Mouse (Mus musculus) spleen, adult 12 weeks (tissue): ENCODE results near the gene Apol10a.
"Not testable (repeated sequence)": the region's sequence is repeated elsewhere in the genome, so short reads cannot be mapped to it uniquely, and the experiment has no call there.

Experiments used
- DNase-seq: peaks from one replicate; pipeline ENCODE4 v3.0.0; 2022; ENCODE audit warnings: low spot score

Apol10a gene

DNA sequence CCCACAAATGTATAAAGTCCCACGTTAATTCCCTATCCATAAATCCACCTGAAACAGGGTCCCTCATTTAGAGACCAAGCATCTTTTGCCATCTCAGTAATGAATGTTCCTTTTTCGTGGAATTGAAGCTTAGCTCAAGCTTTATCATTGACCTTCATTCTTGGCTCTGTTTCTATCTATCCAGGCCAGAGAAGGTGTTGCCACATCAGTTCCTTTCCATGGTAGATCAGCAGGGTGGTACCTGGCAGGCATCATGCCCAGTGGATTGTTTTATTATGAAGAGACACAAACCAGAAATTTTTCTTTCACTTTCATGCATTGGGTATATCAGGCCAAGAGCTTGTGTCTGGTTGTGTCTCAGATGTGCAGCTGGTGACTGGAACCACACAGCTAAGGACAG is at the start of gene Apol10a:
Gene Apol10a, plus strand, starts transcription at position 355 of the 400 bp plus-strand sequence.
- not testable (repeated sequence) for DNase-seq

DNA sequence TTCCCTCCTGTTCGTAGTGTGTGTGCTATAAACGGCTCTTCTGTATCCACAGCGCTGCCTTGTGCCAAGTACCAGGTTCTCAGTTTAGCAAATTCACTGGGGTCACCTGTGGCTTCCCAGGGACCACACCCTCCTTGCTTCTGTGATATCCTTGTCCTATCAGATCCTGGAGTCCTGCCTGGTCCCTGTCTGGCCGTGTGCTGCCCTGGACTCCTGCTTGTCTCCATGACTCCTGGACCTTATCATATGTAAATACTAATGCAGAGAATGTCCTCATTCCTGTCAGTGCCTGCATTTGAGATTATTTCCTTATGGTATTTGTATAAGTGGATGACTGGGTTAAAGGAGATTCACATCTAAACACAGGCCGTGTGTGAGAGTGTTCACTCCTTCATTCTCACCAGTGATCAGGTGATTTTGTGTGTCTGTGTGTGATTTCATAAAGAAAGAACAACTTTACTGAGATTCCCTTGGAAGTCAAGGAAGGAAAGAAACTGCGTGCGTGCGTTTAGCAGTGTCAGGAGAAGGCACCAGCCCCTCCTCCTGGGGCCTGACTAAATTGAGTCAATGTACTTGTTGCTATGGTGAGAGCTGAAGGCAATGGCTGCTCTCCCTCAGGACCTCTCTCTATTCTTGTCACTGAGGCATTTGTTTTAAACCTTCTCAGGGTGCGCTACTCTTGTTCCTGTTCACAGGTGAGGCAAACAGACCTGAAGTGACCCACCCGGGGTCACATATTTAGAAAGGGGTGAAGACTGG is 48.0 kb upstream of the Apol10a start:
- not testable (repeated sequence) for DNase-seq

DNA sequence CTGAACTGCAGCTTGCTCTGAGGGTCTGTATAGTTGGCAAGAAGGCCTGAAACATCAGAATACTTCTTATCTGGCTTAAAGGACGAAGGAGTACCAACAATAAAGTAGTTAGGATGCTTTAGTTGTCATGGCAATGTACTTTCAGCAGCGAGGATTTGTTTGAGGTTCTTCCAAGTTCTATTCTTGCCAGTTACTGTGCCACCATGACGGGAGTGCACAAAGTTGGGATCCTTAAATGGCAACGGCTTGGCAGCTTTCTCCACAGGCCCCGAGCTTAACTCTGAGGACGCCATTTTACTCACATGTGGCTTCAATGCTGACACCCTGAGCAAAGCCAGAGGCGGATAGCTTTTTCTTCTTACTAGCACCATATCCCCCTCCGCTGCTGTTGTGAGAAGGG is 32.1 kb upstream of the Apol10a start:
- not testable (repeated sequence) for DNase-seq

DNA sequence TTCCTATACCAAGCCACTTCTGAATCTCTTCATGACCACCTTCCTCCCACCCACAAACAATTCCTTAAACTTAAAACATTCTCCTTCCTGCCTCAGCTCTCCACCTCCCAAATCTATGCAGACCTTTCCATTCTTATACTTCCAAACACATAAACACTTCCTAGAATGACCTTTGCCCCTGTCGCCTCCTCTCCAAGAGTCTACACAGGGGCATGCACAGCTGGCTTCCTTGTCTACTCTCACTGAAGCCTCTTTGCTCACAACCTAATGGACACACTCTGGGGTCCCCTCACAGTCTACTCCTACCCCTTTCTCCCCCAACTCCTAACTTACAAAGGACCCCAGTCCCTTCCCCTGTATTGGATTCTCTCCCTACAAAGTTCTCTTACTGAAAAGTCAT is 31.2 kb upstream of the Apol10a start:
- DNase-seq: not testable (repeated sequence)

DNA sequence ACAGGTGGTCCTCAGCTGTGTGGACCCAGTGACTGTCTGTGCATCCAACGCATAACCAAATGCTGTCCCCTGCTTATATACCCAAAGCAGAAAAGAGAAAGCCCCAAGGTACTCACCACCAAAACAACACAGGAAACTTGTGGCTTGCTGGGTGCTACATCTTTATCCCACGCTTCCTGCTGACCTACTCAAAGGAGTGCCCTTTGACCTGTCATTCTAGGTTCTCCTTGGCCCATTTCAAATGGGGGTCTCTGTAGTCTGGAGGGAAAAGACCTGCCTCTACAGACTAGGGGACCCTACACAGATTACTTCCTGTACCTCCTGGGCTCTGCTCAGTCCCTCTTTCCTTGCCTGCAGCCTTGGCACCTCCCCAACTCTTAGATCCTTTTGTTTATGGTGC is 29.5 kb upstream of the Apol10a start, which contains the start of gene Apol7b:
Gene Apol7b, minus strand, starts transcription at position 101 of the 400 bp plus-strand sequence.
- DNase-seq: not testable (repeated sequence)

DNA sequence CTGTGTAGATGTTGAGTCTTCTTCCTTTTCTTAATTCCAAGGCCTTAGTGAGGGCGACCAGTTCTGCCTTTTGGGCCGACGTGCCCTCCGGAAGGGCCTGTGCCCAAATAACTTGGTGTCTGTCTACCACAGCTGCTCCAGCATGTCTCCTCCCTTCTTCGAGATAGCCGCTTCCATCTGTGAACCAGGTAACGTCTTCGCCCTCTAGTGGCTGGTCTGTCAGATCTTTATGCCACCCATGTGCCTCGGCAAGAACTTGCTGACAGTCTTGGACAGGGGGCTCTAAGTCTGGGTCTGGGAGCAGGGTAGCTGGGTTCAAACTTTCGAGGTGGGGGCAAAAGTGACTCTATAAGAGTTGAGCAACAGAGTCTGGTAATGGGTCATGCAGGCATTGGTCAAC is 26.9 kb upstream of the Apol10a start:
- peak; percentile 0 for DNase-seq

DNA sequence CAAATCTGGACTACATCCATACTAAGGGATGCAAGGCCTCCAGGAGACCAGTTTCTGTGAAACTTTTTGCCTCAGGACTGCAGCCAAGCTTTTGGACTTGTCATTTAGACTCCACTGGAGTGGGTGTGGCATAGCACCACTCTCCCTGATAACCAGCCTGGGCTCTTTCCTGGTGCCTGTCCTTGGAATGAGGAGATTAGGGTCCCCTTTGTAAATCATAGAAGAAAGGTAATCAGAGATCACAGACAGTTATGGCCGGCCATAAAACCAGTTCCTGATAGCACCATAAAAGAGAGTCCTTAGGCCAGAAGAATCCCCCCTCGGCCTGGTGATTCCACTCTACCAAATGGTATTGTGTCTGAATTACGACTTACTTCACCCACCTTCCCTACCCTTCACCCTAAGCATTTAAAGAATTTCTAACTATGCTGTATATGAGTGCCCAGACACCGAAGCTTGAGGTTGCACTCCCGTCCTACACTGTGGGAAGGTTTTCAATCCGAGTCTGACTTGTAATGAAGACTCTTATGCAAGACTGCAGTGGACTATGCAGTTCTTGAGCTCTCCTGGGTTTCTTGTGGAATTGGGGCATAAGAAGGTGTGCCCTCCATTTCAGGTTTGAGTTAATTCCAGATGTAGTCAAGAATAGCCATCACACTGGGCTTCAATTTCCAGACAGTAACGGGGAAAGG is 2.0 kb upstream of the Apol10a start:
- DNase-seq: not testable (repeated sequence)

DNA sequence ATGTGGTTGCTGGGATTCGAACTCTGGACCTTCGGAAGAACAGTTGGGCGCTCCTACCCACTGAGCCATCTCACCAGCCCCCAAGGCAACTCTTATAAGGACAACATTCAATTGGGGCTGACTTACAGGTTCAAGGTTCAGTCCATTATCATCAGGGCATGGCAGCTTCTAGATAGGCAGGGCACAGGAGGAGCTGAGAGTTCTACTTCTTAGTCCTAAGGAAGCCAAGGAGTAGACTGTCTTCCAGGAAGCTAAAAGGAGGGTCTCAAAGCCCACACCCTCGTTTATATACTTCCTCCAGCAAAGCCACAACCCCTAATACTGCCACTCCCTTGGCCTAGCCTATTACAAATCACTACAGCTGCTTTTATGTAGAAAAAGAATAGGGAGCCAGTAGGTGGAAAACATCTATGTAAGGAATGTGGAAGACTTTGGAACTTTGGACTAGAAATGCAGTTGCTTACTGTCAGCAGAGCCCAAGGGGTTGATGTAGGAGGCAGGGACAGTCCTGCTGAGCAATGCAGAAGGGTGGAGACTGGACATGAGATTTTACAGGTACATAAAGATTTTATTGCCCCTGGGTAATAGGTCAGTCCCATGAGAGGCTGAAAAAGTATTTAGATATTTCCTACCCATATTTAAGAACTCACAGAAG is 5.4 kb downstream of the Apol10a start:
- DNase-seq: no peak

DNA sequence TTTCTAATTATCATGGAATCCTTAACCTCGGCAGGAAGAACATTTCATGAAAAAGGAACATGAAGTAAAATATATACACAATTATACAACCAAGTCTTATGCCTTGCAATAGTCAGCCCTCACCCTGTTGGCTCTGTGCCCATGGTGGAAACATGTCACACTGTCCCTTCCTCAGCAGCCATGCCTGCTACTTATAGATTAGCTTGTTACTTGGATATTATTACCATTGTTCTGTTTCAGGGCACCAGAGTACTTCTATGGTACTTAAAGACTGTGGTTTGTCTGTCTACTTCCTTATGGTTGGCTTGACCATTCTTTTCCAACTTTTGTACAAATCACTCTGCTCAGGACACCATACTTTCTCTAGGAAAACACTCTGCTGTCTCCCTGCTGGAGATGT is 16.3 kb downstream of the Apol10a start:
- DNase-seq: not testable (repeated sequence)

DNA sequence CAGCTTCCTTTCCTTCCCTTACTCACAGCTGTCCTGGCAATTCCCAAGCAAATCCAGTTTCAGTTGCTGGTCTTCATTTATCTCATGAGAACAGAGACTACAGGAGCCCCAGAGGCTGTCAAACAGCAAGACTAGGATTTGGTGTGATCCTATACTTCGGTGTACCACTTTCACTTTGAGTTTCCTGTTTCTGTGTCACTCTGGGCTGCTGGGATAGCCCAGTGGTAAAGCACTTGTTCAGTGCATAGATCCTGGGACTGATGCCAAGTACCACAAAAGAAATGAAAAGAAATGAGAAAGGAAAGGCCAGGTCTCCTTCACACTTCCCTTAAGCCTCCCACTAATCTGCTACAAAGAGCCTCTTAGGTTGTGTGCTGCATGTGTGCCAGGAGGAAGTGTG is 17.8 kb downstream of the Apol10a start:
- DNase-seq: not testable (repeated sequence)

DNA sequence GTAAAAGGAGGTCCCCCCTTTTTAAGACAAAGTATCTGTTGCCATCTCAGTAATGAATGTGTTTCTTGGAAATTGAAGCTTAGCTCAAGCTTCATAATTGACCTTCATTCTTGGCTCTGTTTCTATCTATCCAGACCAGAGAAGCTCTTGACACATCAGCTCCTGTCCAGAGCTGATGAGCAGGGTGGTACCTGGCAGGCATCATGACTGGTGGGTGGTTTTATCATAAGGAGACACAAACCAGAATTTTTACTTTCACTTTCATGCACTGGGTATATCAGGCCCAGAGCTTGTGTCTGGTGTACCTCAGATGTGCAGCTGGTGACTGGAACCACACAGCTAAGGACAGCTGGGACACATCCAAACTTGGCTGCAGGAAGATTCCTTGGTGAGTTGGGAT is 31.1 kb downstream of the Apol10a start, which contains the start of gene Apol11a:
Gene Apol11a, plus strand, starts transcription at position 306 of the 400 bp plus-strand sequence.
- DNase-seq: not testable (repeated sequence)

DNA sequence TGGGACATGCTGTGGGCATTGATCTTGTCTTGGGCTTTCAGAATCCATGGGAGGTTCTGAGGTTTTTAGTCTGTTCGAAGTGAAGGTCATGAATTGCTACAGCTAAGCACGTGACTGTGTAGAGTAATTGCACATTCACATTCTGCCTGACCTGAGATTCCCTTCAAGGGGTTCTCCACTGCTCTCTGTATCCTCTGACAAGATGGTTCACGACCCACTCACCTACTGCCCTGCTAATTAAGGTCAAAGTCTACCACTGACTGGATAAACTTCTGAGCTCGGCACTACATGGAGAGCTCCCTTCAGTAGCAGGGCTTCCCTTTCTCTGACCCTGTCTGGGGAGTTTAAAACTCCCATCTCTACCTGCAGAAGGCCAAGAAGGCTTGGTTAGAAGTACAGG is 43.7 kb downstream of the Apol10a start:
- not testable (repeated sequence) for DNase-seq

DNA sequence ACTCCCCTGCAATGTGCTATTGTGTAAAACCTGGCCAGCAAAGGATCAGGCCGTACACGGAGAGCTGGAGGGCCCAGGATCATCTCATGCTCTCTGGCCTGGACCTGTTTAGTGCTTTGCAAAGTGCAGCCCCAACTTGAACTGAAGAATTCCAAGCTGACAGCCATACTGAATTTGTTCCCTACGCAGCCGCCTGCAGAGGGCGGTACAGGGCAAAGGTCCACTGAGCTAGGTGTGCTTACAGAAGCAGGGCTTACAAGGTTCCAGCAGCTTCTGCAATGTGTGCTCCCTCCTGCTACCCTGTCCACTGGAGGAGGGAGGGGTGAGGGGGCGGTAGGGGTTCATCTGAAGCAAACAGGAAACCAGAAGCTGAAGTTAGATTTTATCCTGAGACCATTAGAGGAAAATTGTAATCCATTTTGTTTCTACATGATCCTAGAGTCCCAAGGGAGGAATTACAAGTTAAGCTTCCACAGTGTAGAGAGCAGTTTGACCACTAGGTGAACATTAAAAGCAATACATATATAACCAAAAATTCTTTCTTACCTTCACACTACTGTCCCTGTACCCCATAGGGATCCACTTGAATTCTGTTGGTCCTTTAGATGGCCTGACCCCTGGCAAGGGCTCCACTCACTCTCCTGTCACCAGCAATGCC is 46.5 kb downstream of the Apol10a start:
- peak; percentile 2 for DNase-seq

DNA sequence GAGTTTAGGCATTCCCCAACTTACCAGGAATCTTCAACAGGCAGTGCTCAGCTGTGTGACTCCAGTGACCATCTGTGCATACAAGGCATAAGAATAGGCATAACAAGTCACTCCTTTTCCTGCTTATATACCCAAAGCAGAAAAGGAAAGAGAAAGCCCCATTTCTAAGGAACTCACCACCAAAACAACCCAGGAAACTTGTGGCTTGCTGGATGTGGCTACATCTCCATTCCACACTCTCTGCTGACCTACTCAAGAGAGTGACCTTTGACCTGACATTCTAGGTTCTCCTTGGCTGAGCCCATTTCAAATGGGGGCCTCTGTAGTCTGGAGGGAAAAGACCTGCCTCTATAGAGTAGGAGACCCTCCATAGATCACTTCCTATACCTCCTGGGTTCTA is 56.4 kb downstream of the Apol10a start, which contains the start of gene Apol7c:
Gene Apol7c, minus strand, starts transcription at position 101 of the 400 bp plus-strand sequence.
- DNase-seq: no peak

DNA sequence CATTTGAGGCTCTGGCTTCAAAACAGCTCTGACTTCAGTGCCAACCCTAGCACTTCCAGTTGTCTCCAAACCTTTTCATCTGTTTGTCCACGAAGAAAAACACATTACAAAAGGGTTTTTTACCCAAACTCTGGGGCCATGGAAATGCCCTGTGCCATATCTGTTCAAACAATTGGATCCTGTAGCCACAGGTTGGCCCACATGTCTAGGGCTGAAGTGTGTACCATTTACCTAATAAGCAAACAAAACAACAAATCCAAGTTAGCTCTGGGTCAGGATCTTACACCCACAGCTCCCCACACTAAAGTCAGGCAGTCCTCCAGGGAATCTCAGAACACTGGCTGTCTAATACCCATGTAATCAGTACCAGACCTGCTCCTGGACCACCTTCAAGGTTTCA is 62.4 kb downstream of the Apol10a start:
- DNase-seq: not testable (repeated sequence)
